Mouse (Mus musculus) activated CD4-positive, CD25-positive, alpha-beta regulatory T cell, adult 9 weeks (primary cell): ENCODE results near the gene Afg3l1. TPM values are rescaled to one million over a fixed set of nuclear protein-coding genes. Genes with fewer than 3 reads are reported as not detected.

Experiments
- polyA plus RNA-seq: library from polyadenylated mRNA; unstranded; fragments of 100-300 nt; shearing (Covaris generic); gene quantifications from one replicate; pipeline ENCODE4 v1.2.1, GENCODE M21; 2017

The Afg3l1 gene
- 71.5 TPM for polyA plus RNA-seq

DNA sequence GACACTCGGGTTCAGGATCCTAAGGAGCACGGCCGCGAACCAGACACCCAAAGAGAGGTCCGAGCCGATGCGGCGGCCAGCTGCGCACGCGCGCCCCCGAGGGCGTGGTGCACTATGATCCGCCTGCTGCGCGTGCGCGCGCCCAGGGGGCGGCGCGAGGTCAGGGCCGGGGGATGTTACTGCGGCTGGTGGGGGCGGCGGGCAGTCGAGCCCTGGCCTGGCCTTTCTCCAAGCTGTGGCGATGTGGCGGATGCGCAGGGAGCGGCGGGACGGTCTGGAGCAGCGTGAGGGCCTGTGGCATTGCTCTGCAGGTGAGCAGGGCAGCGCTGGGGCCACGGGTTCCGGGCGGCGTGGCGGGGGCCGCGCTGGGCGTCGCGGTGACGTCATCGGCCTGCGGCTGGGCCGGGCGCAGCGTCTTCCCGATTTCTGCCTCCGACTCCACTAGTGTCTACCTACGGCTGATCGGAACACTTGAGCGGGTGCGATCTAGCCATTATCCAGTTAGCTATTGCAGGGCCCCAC lies at the start of gene Afg3l1:
Afg3l1 (plus strand) TSS at position 167 of the 522 bp plus-strand sequence.

DNA sequence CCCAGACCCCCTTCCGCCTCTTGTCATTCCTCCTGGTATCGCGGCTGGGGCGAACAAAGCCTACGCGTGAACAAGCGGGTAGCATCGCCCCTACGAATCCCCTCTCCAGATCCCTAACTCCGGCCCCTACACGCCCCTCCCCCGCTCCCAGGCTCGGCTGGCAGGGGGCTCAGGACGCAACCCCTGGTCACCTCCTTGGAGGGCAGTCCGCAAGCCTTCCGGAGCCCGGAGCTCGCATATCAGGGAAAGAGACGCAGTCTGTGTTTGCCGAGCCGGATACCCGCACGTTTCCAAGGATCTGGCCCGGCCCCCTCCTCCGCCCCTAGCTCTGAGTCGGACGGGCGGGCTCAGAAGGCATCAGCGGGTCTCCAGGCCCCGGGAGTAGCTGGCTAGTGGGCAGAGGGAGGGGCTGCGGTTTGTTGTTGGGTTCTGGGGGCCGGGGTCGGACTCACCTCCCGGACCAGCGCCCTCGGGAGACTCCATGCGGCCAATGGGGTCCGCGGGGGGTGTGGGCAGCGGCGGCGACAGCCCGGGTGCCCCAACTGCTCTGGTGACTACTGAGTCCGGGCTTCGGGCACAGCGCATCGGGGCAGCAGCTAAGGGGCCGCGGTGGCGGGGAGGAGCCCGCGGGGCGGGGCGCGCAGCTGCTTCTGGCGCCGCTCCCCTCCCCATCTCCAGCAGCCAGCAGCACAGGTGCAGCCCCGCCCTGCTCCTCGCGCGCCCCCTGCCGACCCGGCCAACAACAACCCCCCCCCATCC lies 37.3 kb downstream of the Afg3l1 start, which contains the start of gene Dbndd1:
Dbndd1 (minus strand) TSS at position 683 of the 759 bp plus-strand sequence.

DNA sequence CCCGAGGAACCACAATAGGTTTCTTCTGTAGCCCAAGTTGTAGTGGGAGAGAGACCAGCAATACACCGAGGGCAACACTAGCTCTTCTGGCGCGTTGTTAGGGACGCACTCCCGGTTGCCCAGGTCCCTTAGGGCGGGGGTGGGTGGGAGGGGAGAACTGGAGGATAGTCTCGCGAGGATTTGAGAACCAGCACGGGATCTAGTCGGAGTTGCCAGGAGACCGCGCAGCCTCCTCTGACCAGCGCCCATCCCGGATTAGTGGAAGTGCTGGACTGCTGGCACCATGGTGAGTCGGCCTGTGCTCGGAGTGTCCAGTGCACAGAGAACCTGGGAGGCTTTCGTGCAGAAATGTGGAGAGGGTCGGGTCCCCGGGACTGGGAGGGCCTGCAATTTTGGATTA lies 41.0 kb downstream of the Afg3l1 start, which contains the start of gene Gas8:
Gas8 (plus strand) TSS at position 168 of the 400 bp plus-strand sequence.

Other genes starting within 250 kb of the Afg3l1 start
- gene Spata2l, start 241.7 kb upstream of the Afg3l1 start, polyA plus RNA-seq = 9.1 TPM
- 23.2 TPM for gene Zfp276, start 223.7 kb upstream of the Afg3l1 start, polyA plus RNA-seq
- 19.5 TPM for gene Vps9d1, start 223.6 kb upstream of the Afg3l1 start, polyA plus RNA-seq
- 13.2 TPM for gene Fanca, start 159.3 kb upstream of the Afg3l1 start, polyA plus RNA-seq
- not detected for gene Spire2, start 145.2 kb upstream of the Afg3l1 start, polyA plus RNA-seq
- 310 TPM for gene Tcf25, start 104.2 kb upstream of the Afg3l1 start, polyA plus RNA-seq
- gene Mc1r, start 70.8 kb upstream of the Afg3l1 start, polyA plus RNA-seq = 0.10 TPM
- gene Tubb3, start 66.5 kb upstream of the Afg3l1 start, polyA plus RNA-seq = 0.57 TPM
- 15.6 TPM for gene Def8, start 54.4 kb upstream of the Afg3l1 start, polyA plus RNA-seq
- 0.64 TPM for gene Dbndd1, start 37.6 kb downstream of the Afg3l1 start, polyA plus RNA-seq
- 11.0 TPM for gene Gas8, start 40.9 kb downstream of the Afg3l1 start, polyA plus RNA-seq
- not detected for gene Rhou, start 176.0 kb downstream of the Afg3l1 start, polyA plus RNA-seq